Comparison of ENCODE assay signal across 12 mouse cellular contexts in the genomic region with DNA sequence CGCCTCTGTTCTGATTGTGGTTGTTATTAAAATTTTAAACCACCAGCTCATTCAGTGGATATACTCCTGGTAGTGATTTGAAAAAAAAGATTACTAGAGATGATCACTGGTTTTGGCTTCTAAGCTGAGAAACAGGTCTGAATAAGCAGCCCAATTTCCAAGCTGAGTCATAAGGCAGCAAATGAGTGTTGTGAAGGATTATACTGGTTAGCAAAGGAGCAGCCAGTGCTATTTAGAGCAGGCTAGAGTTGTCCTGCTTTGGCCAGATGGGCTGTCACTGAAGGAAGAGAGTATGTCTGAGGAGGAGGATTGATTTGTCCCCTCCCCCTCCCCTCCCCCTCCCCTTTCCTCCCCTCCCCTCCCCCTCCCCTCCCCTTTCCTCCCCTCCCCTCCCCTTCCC.
"Had no signal": no experiment of that assay in that cellular context is flagged by ENCODE, and none has a peak within 500 bp of the region (broad histone marks: within the 10 kb centered on the region; RNA-seq: fewer than 3 reads in every experiment).

No protein-coding gene starts in this region.

- DNase-seq: kidney, adult 9 months; kidney, postnatal 14 days; kidney, postnatal 4 days; liver; lung, adult 18-20 months; lung, postnatal 10 days; lung, postnatal 36 days; right cerebral cortex, postnatal 14 days; spleen, adult 18-20 months; thymus, postnatal 25 days had no signal

- ATAC-seq: liver, embryonic 12.5 days; midbrain, embryonic 16.5 days had no signal
